Mouse (Mus musculus): Measurements from ENCODE around the gene Olfr473.
"Not testable (repeated sequence)": the region's sequence is repeated elsewhere in the genome, so short reads cannot be mapped to it uniquely, and the experiment has no call there.

The Olfr473 gene

GRCm38 (mm10) chr7:107930146-107930545 is at the start of gene Olfr473:
Gene Olfr473 (plus strand): TSS chr7:107930446.
- in situ Hi-C loops (cut with MboI, MseI), result no loop called here

GRCm38 (mm10) chr7:107897602-107898001 is 32.6 kb upstream of the Olfr473 start, which contains the start of gene Olfr472:
Gene Olfr472 (plus strand): TSS chr7:107897902.
- in situ Hi-C loops (cut with MboI, MseI), result no loop called here

- in situ Hi-C loops (cut with MboI, MseI), result not testable (repeated sequence)
Measured at GRCm38 (mm10) chr7:107952539-107952938, 22.3 kb downstream of the Olfr473 start.

- in situ Hi-C loops (cut with MboI, MseI), result no loop called here
Measured at GRCm38 (mm10) chr7:107954343-107954742, 24.1 kb downstream of the Olfr473 start, which contains the start of gene Olfr474. Gene Olfr474 (plus strand): TSS chr7:107954643.

- in situ Hi-C loops (cut with MboI, MseI), result no loop called here
Measured at GRCm38 (mm10) chr7:107964503-107964902, 34.3 kb downstream of the Olfr473 start, which contains the start of gene Olfr476. Gene Olfr476 (plus strand): TSS chr7:107964803.

Measured in T-helper 1 cell (primary cell).